Mouse (Mus musculus) limb, embryonic 13.5 days (tissue): Measurements from ENCODE around the gene Brwd1. TPM values are rescaled to one million over a fixed set of nuclear protein-coding genes. Genes with fewer than 3 reads are reported as not detected.

ENCODE experiments used
- microRNA-seq: library from miRNA; unstranded; fragments of <30 nt; microRNA quantifications from one replicate; pipeline ENCODE4, GENCODE M21; 2016
- polyA plus RNA-seq: library from polyadenylated mRNA; unstranded; fragments of >200 nt; fragmentation: Nextera tagmentation; extraction: Ambion mirVana; gene quantifications from 2 replicates; pipeline ENCODE4 v1.2.1, GENCODE M21; 2015

The Brwd1 gene
- polyA plus RNA-seq, 1 experiment from 2014 or later, result 109 TPM

Small RNA genes within 50 kb of the gene (microRNA-seq; reads per million reads assigned to microRNA genes)
- not detected for gene Gm27833

Other genes starting within 250 kb of the Brwd1 start
- gene Psmg1, start 91.6 kb downstream of the Brwd1 start, polyA plus RNA-seq, result 87.1 and 95.2 TPM in 2 replicates
- gene Hmgn1, start 45.2 kb upstream of the Brwd1 start, polyA plus RNA-seq, result 756 and 813 TPM in 2 replicates
- 64.3 and 65.8 TPM in 2 replicates for gene Wrb, start 62.9 kb upstream of the Brwd1 start, polyA plus RNA-seq
- 1.7 and 1.9 TPM in 2 replicates for gene Lca5l, start 109.7 kb upstream of the Brwd1 start, polyA plus RNA-seq
- 6.4 and 9.1 TPM in 2 replicates for gene Sh3bgr, start 117.9 kb upstream of the Brwd1 start, polyA plus RNA-seq
- gene B3galt5, start 153.3 kb upstream of the Brwd1 start, polyA plus RNA-seq, result 0.23 and 0.24 TPM in 2 replicates